In the genomic region with DNA sequence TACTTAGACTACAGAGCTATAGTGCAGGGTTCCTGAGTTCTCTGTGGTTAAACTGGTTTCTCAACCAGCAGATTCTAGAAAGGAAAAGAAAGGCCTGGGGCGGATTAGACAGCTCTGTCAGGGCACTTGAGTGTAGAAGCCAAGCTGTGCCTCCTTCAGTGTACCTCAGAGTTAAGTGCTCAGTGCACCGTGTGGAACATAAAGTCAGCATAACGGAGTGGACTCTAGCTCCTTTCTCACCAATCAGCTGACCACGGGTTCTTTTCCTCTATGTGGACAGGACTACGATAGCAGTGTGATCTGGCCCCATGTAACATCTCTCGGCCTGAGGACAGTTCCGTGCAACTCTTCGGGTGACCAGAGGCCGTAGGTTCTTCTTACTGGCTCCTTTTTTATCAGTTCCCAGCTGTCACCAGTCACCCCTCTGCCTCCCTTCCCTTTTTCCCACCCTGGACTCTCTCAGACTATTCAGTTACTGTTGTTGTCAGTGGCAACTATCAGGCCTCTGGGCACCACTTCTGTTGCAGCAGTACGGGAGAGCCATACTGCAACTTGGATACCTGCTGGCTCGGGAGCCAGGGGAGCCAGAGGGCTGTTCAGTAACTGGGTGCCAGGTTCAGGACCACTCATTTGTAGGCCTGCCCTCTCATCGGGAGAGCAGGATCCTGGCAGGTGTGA, we compare ENCODE assay signal across 23 mouse cellular contexts. TPM values are rescaled to one million over a fixed set of nuclear protein-coding genes. Genes with fewer than 3 reads are reported as not detected.
DNase-seq lines count a peak whose midpoint lies in the region; ATAC-seq lines count a peak whose summit lies in the region.
"Had no signal": no experiment of that assay in that cellular context is flagged by ENCODE, and none has a peak within 500 bp of the region (broad histone marks: within the 10 kb centered on the region; RNA-seq: fewer than 3 reads in every experiment).

No protein-coding gene starts in this region.

- H3K27ac ChIP-seq in heart, embryonic 14.5 days (replicated peaks in 1 of 2; ENCODE audit: control insufficient read depth in 1 of 2, insufficient read depth in 1 of 2, low read depth in 2 of 2, low read length in 2 of 2) = peak overlapping the region in 1 of 2 experiments; percentile 46; a peak in 2 of 4 replicates
- peak overlapping the region; percentile 42; the same call in 1 of the 2 replicates for H3K27ac ChIP-seq in lung, embryonic 16.5 days (ENCODE audit: low read length)
- peak overlapping the region; percentile 18; the same call in 1 of the 2 replicates for H3K27ac ChIP-seq in kidney, embryonic 15.5 days
- no peak overlapping the region for H3K27ac ChIP-seq in forebrain, embryonic 16.5 days (ENCODE audit: low read length)
- H3K27ac ChIP-seq: gastrocnemius, adult 2 months; neural tube, embryonic 12.5 days; stomach, postnatal 0 days had no signal

- H3K9me3 ChIP-seq in heart, embryonic 14.5 days (ENCODE audit: control insufficient read depth, low read length) = no peaks in the 10 kb centered on the region
- no peaks in the 10 kb centered on the region for H3K9me3 ChIP-seq in lung, embryonic 16.5 days (ENCODE audit: control insufficient read depth, low read length)
- no peaks in the 10 kb centered on the region for H3K9me3 ChIP-seq in kidney, embryonic 15.5 days (replicated peaks)
- H3K9me3 ChIP-seq in forebrain, embryonic 16.5 days (ENCODE audit: control insufficient read depth, low read length) = no peaks in the 10 kb centered on the region
- H3K9me3 ChIP-seq: neural tube, embryonic 12.5 days had no signal

- no peak overlapping the region for H3K4me3 ChIP-seq in heart, embryonic 14.5 days (ENCODE audit: control insufficient read depth in 1 of 2, insufficient read depth in 1 of 2, low read depth in 1 of 2, low read length in 2 of 2)
- H3K4me3 ChIP-seq in lung, embryonic 16.5 days (ENCODE audit: low read length) = no peak overlapping the region
- H3K4me3 ChIP-seq in kidney, embryonic 15.5 days (replicated peaks) = no peak overlapping the region
- H3K4me3 ChIP-seq in forebrain, embryonic 16.5 days (replicated peaks; ENCODE audit: low read length) = no peak overlapping the region
- H3K4me3 ChIP-seq: gastrocnemius, adult 2 months; neural tube, embryonic 12.5 days had no signal

- intact Hi-C loops in heart, postnatal 14 days (cut with DNase I) = no loop called here

- no peaks in the 10 kb centered on the region for H3K36me3 ChIP-seq in heart, embryonic 14.5 days (ENCODE audit: control insufficient read depth, insufficient read depth, low read length)
- H3K36me3 ChIP-seq in lung, embryonic 16.5 days (ENCODE audit: control insufficient read depth, insufficient read depth, low read length) = no peaks in the 10 kb centered on the region
- no peaks in the 10 kb centered on the region for H3K36me3 ChIP-seq in kidney, embryonic 15.5 days
- H3K36me3 ChIP-seq in forebrain, embryonic 16.5 days (ENCODE audit: control insufficient read depth, insufficient read depth) = no peaks in the 10 kb centered on the region
- H3K36me3 ChIP-seq: neural tube, embryonic 12.5 days had no signal

- H3K27me3 ChIP-seq in heart, embryonic 14.5 days (ENCODE audit: control insufficient read depth, insufficient read depth, low read length) = no peaks in the 10 kb centered on the region
- no peaks in the 10 kb centered on the region for H3K27me3 ChIP-seq in lung, embryonic 16.5 days (ENCODE audit: control insufficient read depth, insufficient read depth, low read depth, low read length)
- H3K27me3 ChIP-seq in kidney, embryonic 15.5 days = no peaks in the 10 kb centered on the region
- H3K27me3 ChIP-seq in forebrain, embryonic 16.5 days (replicated peaks; ENCODE audit: control insufficient read depth, insufficient read depth, low read length) = no peaks in the 10 kb centered on the region
- H3K27me3 ChIP-seq: neural tube, embryonic 12.5 days; Patski had no signal

- no peak overlapping the region for H3K4me2 ChIP-seq in heart, embryonic 14.5 days (ENCODE audit: low read length)
- no peak overlapping the region for H3K4me2 ChIP-seq in lung, embryonic 16.5 days (ENCODE audit: low read depth, low read length)
- no peak overlapping the region for H3K4me2 ChIP-seq in kidney, embryonic 15.5 days
- no peak overlapping the region for H3K4me2 ChIP-seq in forebrain, embryonic 16.5 days (ENCODE audit: low read length)
- H3K4me2 ChIP-seq: midbrain, embryonic 11.5 days; neural tube, embryonic 12.5 days had no signal

- H3K4me1 ChIP-seq in heart, embryonic 14.5 days (ENCODE audit: control insufficient read depth in 2 of 2, insufficient read depth in 2 of 2, low read length in 2 of 2) = peaks cover 21 to 24% of the 10 kb centered on the region in 2 experiments
- H3K4me1 ChIP-seq in lung, embryonic 16.5 days (replicated peaks; ENCODE audit: control insufficient read depth, insufficient read depth, low read length) = peaks cover 13% of the 10 kb centered on the region
- peaks cover 23% of the 10 kb centered on the region for H3K4me1 ChIP-seq in kidney, embryonic 15.5 days
- H3K4me1 ChIP-seq in forebrain, embryonic 16.5 days (replicated peaks; ENCODE audit: control insufficient read depth, insufficient read depth, low read length) = peaks cover 4% of the 10 kb centered on the region
- H3K4me1 ChIP-seq: neural tube, embryonic 12.5 days had no signal

- DNase-seq in heart, postnatal 14 days = no peak
- no peak for DNase-seq in lung, postnatal 14 days
- DNase-seq in spleen, adult 18-20 months = no peak
- DNase-seq: adrenal gland, postnatal 25 days; cerebellum, adult 18-20 months; cerebellum, postnatal 36 days; forebrain, postnatal 0 days; gastrocnemius, adult 2 months; liver, postnatal 0 days; thymus, postnatal 36 days had no signal

- 18% methylated on average over 12 of the region's 12 CpGs for WGBS in heart, embryonic 14.5 days
- 61% methylated on average over 12 of the region's 12 CpGs for WGBS in lung, embryonic 16.5 days
- 82% methylated on average over 12 of the region's 12 CpGs for WGBS in kidney, embryonic 15.5 days
- WGBS in forebrain, embryonic 16.5 days = 89% methylated on average over 12 of the region's 12 CpGs

- no peak overlapping the region for H3K9ac ChIP-seq in heart, embryonic 14.5 days (ENCODE audit: low read length)
- H3K9ac ChIP-seq in lung, embryonic 16.5 days (ENCODE audit: low read length) = no peak overlapping the region
- no peak overlapping the region for H3K9ac ChIP-seq in kidney, embryonic 15.5 days
- H3K9ac ChIP-seq in forebrain, embryonic 16.5 days (replicated peaks; ENCODE audit: low read depth, low read length) = no peak overlapping the region
- H3K9ac ChIP-seq: forebrain, postnatal 0 days; liver, postnatal 0 days; neural tube, embryonic 12.5 days had no signal

- ATAC-seq in heart, embryonic 14.5 days (ENCODE audit: insufficient number of reproducible peaks, insufficient read depth, low FRiP score, low read depth) = peak; percentile 54
- ATAC-seq in lung, embryonic 16.5 days (ENCODE audit: low read depth) = 0 out of 2 replicates have a peak, but pooled peaks have one; percentile 11
- no peak for ATAC-seq in kidney, embryonic 15.5 days (replicated peaks; ENCODE audit: low FRiP score)
- ATAC-seq in megakaryocyte progenitor cell, adult 5-6 weeks (replicated peaks; ENCODE audit: poor library complexity) = peak; percentile 46
- ATAC-seq in forebrain, embryonic 16.5 days = no peak
- ATAC-seq: activated CD4-positive, CD25-positive, alpha-beta regulatory T cell, adult 4 months; forebrain, postnatal 0 days; hindbrain, embryonic 16.5 days; intestine, postnatal 0 days; liver, postnatal 0 days; Patski had no signal

RNA-seq across cellular contexts. Expression of a gene that starts 12.6 kb away (rescaled TPM):
- 1.9 and 3.3 TPM in 2 replicates for polyA plus RNA-seq in heart, embryonic 14.5 days (2014; fragmentation: Nextera tagmentation; extraction: Ambion mirVana)
- total RNA-seq in heart, postnatal 14 days (2021) = 1 to 10 TPM; 1.6 to 2.2 TPM
- polyA plus RNA-seq in lung, embryonic 16.5 days (2015; fragmentation: Nextera tagmentation; extraction: Ambion mirVana) = 4.0 and 4.3 TPM in 2 replicates
- 2.4 and 2.7 TPM in 2 replicates for polyA plus RNA-seq in kidney, embryonic 15.5 days (2015; fragmentation: Nextera tagmentation; extraction: Ambion mirVana)
- total RNA-seq in megakaryocyte progenitor cell, adult 5-6 weeks (2015) = not detected in 2 replicates
- under 0.01 TPM in 1 of 2 replicates, not detected in the other for total RNA-seq in megakaryocyte progenitor cell, adult 5-6 weeks (2017)
- 0.14 TPM in 1 of 2 replicates, not detected in the other for polyA plus RNA-seq in forebrain, embryonic 16.5 days (2015; fragmentation: Nextera tagmentation; extraction: Ambion mirVana)
- total RNA-seq: monocyte, adult 5-6 weeks had no signal

Comparison
In these comparisons a context has a peak if more than half of its experiments do, and no peak if none do; other contexts are left out.
1. ATAC-seq: peak in heart, embryonic 14.5 days (single experiment), lung, embryonic 16.5 days (single experiment) and megakaryocyte progenitor cell, adult 5-6 weeks (single experiment); none in kidney, embryonic 15.5 days (single experiment) and forebrain, embryonic 16.5 days (single experiment).